Mouse (Mus musculus) ES-E14 (cell line): ENCODE measurements around the gene Hoxa13. TPM values are rescaled to one million over a fixed set of nuclear protein-coding genes. Genes with fewer than 3 reads are reported as not detected.

Experiments
- DNase-seq: peaks from one replicate; pipeline ENCODE4 v3.0.0-alpha.2; 2013; ENCODE audit warnings: low read depth, low spot score
- H3K27ac ChIP-seq: 2 replicates; pipeline ENCODE4 v1.5.1; 2012; ENCODE audit warnings: low read depth, mild to moderate bottlenecking, low read length, moderate library complexity, mixed read lengths; ENCODE audit not compliant: poor library complexity, insufficient read depth, severe bottlenecking
- H3K36me3 ChIP-seq: 2 replicates; pipeline ENCODE4 v1.6.1; 2012; ENCODE audit warnings: mild to moderate bottlenecking, low read length, moderate library complexity, mixed read lengths; ENCODE audit not compliant: control insufficient read depth, poor library complexity, insufficient read depth, severe bottlenecking
- H3K4me1 ChIP-seq, 2 experiments: fragments of 150-350 bp in 1 of 2; sonication (generic) in 1 of 2; 2 replicates each; pipeline ENCODE4 v1.6.1; 2012; ENCODE audit warnings: low read length in 2 of 2, mild to moderate bottlenecking in 1 of 2, mixed read lengths in 1 of 2; ENCODE audit not compliant: control insufficient read depth in 2 of 2, insufficient read depth in 2 of 2, poor library complexity in 1 of 2
- H3K4me3 ChIP-seq, 2 experiments: fragments of 150-350 bp in 1 of 2; sonication (generic) in 1 of 2; 2 replicates each; pipeline ENCODE4 v1.5.1; 2012; ENCODE audit warnings: low read length in 2 of 2, low read depth in 1 of 2, mild to moderate bottlenecking in 1 of 2, mixed read lengths in 1 of 2; ENCODE audit not compliant: insufficient read depth in 1 of 2, poor library complexity in 1 of 2, severe bottlenecking in 1 of 2
- H3K9ac ChIP-seq: 2 replicates; pipeline ENCODE4 v1.6.1; 2012; ENCODE audit warnings: low read depth, mild to moderate bottlenecking, low read length, mixed read lengths; ENCODE audit not compliant: poor library complexity, insufficient read depth, severe bottlenecking
- H3K9me3 ChIP-seq: fragments of 150-350 bp; sonication (generic); 2 replicates; pipeline ENCODE4 v1.6.1; 2012; ENCODE audit warnings: low read depth, mild to moderate bottlenecking, low read length; ENCODE audit not compliant: control insufficient read depth, insufficient read depth
- CHD2 ChIP-seq: IDR thresholded peaks from 2 replicates; pipeline ENCODE4 v1.6.1; 2014; ENCODE audit warnings: mild to moderate bottlenecking, low read depth, low read length, inconsistent platforms
- HCFC1 ChIP-seq: IDR thresholded peaks from 2 replicates; pipeline ENCODE4 v1.6.1; 2012; ENCODE audit warnings: low read length, inconsistent platforms, borderline replicate concordance; ENCODE audit not compliant: insufficient read depth
- MAFK ChIP-seq: IDR thresholded peaks from 2 replicates; pipeline ENCODE4 v1.6.1; 2014; ENCODE audit warnings: mild to moderate bottlenecking, low read depth, low read length, inconsistent platforms; ENCODE audit not compliant: insufficient read depth
- ZC3H11A ChIP-seq: IDR thresholded peaks from 2 replicates; pipeline ENCODE4 v1.6.1; 2012; ENCODE audit warnings: low read depth, mild to moderate bottlenecking, inconsistent platforms, low read length, borderline replicate concordance
- ZNF384 ChIP-seq: IDR thresholded peaks from 2 replicates; pipeline ENCODE4 v1.6.1; 2012; ENCODE audit warnings: low read depth, low read length, inconsistent platforms
- in situ Hi-C, 2 experiments: fragments of 600-800 bp; cut with MboI; formaldehyde crosslinking; loops; one replicate each; pipeline ENCODE4 v1.15.1; 2025; ENCODE audit warnings: low sequenced_read_pairs in 2 of 2, inconsistent platforms in 1 of 2; ENCODE audit not compliant: unreplicated experiment in 2 of 2
- total RNA-seq: library from RNA; depleted of rRNA; stranded (reverse); fragments of 300-350 nt; gene quantifications from 2 replicates; pipeline ENCODE4 v1.2.3, GENCODE M21; 2012

The Hoxa13 gene
- total RNA-seq, 1 experiment: 0.40 TPM

- Histone ChIP-seq H3K4me3 (no peak overlapping the region), H3K27ac (no peak overlapping the region), H3K9me3 (no peaks in the 10 kb centered on the region), H3K9ac (no peak overlapping the region), H3K36me3 (no peaks in the 10 kb centered on the region), H3K4me1 (0 out of 4 replicates have a peak, but pooled peaks cover 0 to 2% of the 10 kb centered on the region in 2 experiments)
- TF ChIP-seq ZNF384 (no peak), CHD2 (no peak), ZC3H11A (no peak), HCFC1 (no peak), MAFK (no peak)
- no peak for DNase-seq
- in situ Hi-C loops: loop anchor here in 1 of 2 experiments (25.0 kb wide), 1 partner anchor 1025 kb away; the partner anchor contains the start of gene Creb5
These were observed 2.0 kb upstream of the Hoxa13 start for GRCm38 (mm10) chr6:52262463-52263320.

- TF ChIP-seq ZNF384: no peak
- no peak for TF ChIP-seq CHD2
- no peak for TF ChIP-seq ZC3H11A
- no peak for TF ChIP-seq HCFC1
- TF ChIP-seq MAFK: no peak
- in situ Hi-C loops: loop anchor here in 1 of 2 experiments (25.0 kb wide), 1 partner anchor 1025 kb away; the partner anchor contains the start of gene Creb5
- no peak overlapping the region for H3K27ac ChIP-seq
- no peak overlapping the region for H3K4me3 ChIP-seq
- no peaks in the 10 kb centered on the region for H3K36me3 ChIP-seq
- DNase-seq: no peak
- 0 out of 4 replicates have a peak, but pooled peaks cover 0 to 2% of the 10 kb centered on the region in 2 experiments for H3K4me1 ChIP-seq
- H3K9ac ChIP-seq: no peak overlapping the region
- H3K9me3 ChIP-seq: no peaks in the 10 kb centered on the region
These were observed 1.2 kb upstream of the Hoxa13 start for GRCm38 (mm10) chr6:52261751-52262462.

- in situ Hi-C loops: loop anchor here (5.0 to 25.0 kb wide), 3 partner anchors 55 to 1027 kb away; partner anchors contain the start of genes Creb5 (in 1 of the 2) and Evx1 (in 1 of the 2)
- Histone ChIP-seq H3K4me3 (peak overlapping the region; percentile 15 to 74; a peak in 3 of 4 replicates), H3K9ac (no peak overlapping the region), H3K27ac (no peak overlapping the region), H3K9me3 (no peaks in the 10 kb centered on the region), H3K36me3 (no peaks in the 10 kb centered on the region), H3K4me1 (0 out of 4 replicates have a peak, but pooled peaks cover 0 to 2% of the 10 kb centered on the region in 2 experiments)
- no peak for TF ChIP-seq MAFK
- TF ChIP-seq ZNF384: no peak
- no peak for TF ChIP-seq CHD2
- no peak for DNase-seq
These were observed 844 bp downstream of the Hoxa13 start for GRCm38 (mm10) chr6:52259811-52260261.

- DNase-seq: no peak
- Histone ChIP-seq H3K9me3 (no peaks in the 10 kb centered on the region), H3K4me1 (0 out of 4 replicates have a peak, but pooled peaks cover 0 to 2% of the 10 kb centered on the region in 2 experiments), H3K27ac (no peak overlapping the region), H3K9ac (no peak overlapping the region), H3K36me3 (no peaks in the 10 kb centered on the region), H3K4me3 (no peak overlapping the region)
- TF ChIP-seq CHD2 (no peak), ZC3H11A (no peak), ZNF384 (no peak), HCFC1 (no peak), MAFK (no peak)
- in situ Hi-C loops: loop anchor here (5.0 to 25.0 kb wide), 3 partner anchors 56 to 1028 kb away; partner anchors contain the start of genes Creb5 (in 1 of the 2) and Evx1 (in 1 of the 2)
These were observed 1.4 kb downstream of the Hoxa13 start for GRCm38 (mm10) chr6:52259081-52259790.
